Mouse (Mus musculus) right cerebral cortex, postnatal 10 days (tissue): ENCODE measurements at regions not wholly inside any gene's neighbourhood (a gene's known extent, or its start where the extent isn't known, plus 50 kb on each side); places are given as distances from the start of the nearest gene placed in this dataset.
A peak's percentile ranks its signal among the peaks of the same experiment; 100 is the strongest.

Source experiments
- DNase-seq, 2 experiments: peaks; one replicate each; pipeline ENCODE4 v3.0.0; 2021; ENCODE audit warnings: low spot score in 2 of 2

GRCm38 (mm10) chr9:120676771-120677170 is 105.5 kb downstream of the Rpl14 start:
- DNase-seq = no peak

GRCm38 (mm10) chr9:120677216-120677615 is 106.0 kb downstream of the Rpl14 start:
- DNase-seq = no peak

GRCm38 (mm10) chr9:120679822-120680426 is 108.7 kb downstream of the Rpl14 start:
- DNase-seq = no peak

GRCm38 (mm10) chr9:120681404-120681803 is 110.2 kb downstream of the Rpl14 start:
- DNase-seq = no peak

GRCm38 (mm10) chr9:120685961-120686360 is 114.7 kb downstream of the Rpl14 start:
- no peak for DNase-seq

GRCm38 (mm10) chr9:120689025-120689424 is 117.8 kb downstream of the Rpl14 start:
- no peak for DNase-seq

- DNase-seq = no peak
Measured at GRCm38 (mm10) chr9:120690510-120690909, 119.3 kb downstream of the Rpl14 start.

GRCm38 (mm10) chr9:120690961-120691941 is 120.0 kb downstream of the Rpl14 start:
- peak; percentile 82 to 89 for DNase-seq

GRCm38 (mm10) chr9:120691971-120692401 is 120.7 kb downstream of the Rpl14 start:
- no peak for DNase-seq

- no peak for DNase-seq
Measured at GRCm38 (mm10) chr9:120694457-120694856, 123.2 kb downstream of the Rpl14 start.

GRCm38 (mm10) chr9:120695966-120696365 is 124.7 kb downstream of the Rpl14 start:
- DNase-seq = no peak

- DNase-seq = no peak
Measured at GRCm38 (mm10) chr9:120697749-120698148, 126.5 kb downstream of the Rpl14 start.

GRCm38 (mm10) chr9:120699781-120700180 is 128.5 kb downstream of the Rpl14 start:
- no peak for DNase-seq

- peak in 1 of 2 experiments; percentile 24 for DNase-seq
Measured at GRCm38 (mm10) chr9:120702836-120703235, 131.6 kb downstream of the Rpl14 start.

- DNase-seq = no peak
Measured at GRCm38 (mm10) chr9:120703291-120703930, 132.2 kb downstream of the Rpl14 start.

- DNase-seq = no peak
Measured at GRCm38 (mm10) chr9:120706562-120707198, 135.4 kb downstream of the Rpl14 start.

- no peak for DNase-seq
Measured at GRCm38 (mm10) chr9:120708507-120708906, 137.3 kb downstream of the Rpl14 start.

GRCm38 (mm10) chr9:120709146-120709655 is 138.0 kb downstream of the Rpl14 start:
- DNase-seq = no peak

- DNase-seq = no peak
Measured at GRCm38 (mm10) chr9:120712987-120713386, 141.7 kb downstream of the Rpl14 start.

- peak in 1 of 2 experiments; percentile 56 for DNase-seq
Measured at GRCm38 (mm10) chr9:120715665-120716121, 144.4 kb downstream of the Rpl14 start.

GRCm38 (mm10) chr9:120718812-120719211 is 147.6 kb downstream of the Rpl14 start:
- DNase-seq = no peak
